Mouse (Mus musculus) MEL (cell line): ENCODE measurements at regions not wholly inside any gene's neighbourhood (a gene's known extent, or its start where the extent isn't known, plus 50 kb on each side); places are given as distances from the start of the nearest gene placed in this dataset.

Experiments used
- DNase-seq: peaks from one replicate; pipeline ENCODE4 v3.0.0; 2011; ENCODE audit warnings: low read depth, low spot score
- H3K27ac ChIP-seq: 2 replicates; pipeline ENCODE4 v1.5.1; 2012; ENCODE audit warnings: low read depth, mild to moderate bottlenecking, control low read depth, low read length, moderate library complexity; ENCODE audit not compliant: control insufficient read depth
- H3K27me3 ChIP-seq, 2 experiments: fragments of 150-350 bp in 1 of 2; sonication (generic) in 1 of 2; 2 replicates each; pipeline ENCODE4 v1.6.1; 2012; ENCODE audit warnings: low read length in 2 of 2, mild to moderate bottlenecking in 2 of 2, improper control_type of control experiment in 1 of 2, moderate library complexity in 1 of 2; ENCODE audit not compliant: insufficient read depth in 2 of 2, control insufficient read depth in 1 of 2
- H3K36me3 ChIP-seq, 2 experiments: 2 replicates each; pipeline ENCODE4 v1.6.1; 2012 to 2014; ENCODE audit warnings: low read length in 2 of 2, improper control_type of control experiment in 1 of 2, inconsistent platforms in 1 of 2, mild to moderate bottlenecking in 1 of 2; ENCODE audit not compliant: insufficient read depth in 2 of 2, control insufficient read depth in 1 of 2
- H3K4me1 ChIP-seq, 2 experiments: fragments of 150-350 bp in 1 of 2; sonication (generic) in 1 of 2; 2 replicates each; pipeline ENCODE4 v1.6.1; 2012; ENCODE audit warnings: low read length in 2 of 2, improper control_type of control experiment in 1 of 2, mild to moderate bottlenecking in 1 of 2; ENCODE audit not compliant: insufficient read depth in 2 of 2, control insufficient read depth in 1 of 2
- H3K4me3 ChIP-seq, 2 experiments: fragments of 150-350 bp in 1 of 2; sonication (generic) in 1 of 2; 2 replicates each; pipeline ENCODE4 v1.5.1; 2012; ENCODE audit warnings: low read depth in 2 of 2, low read length in 2 of 2, mild to moderate bottlenecking in 2 of 2, moderate library complexity in 2 of 2, control low read depth in 1 of 2, improper control_type of control experiment in 1 of 2; ENCODE audit not compliant: control insufficient read depth in 1 of 2, insufficient read depth in 1 of 2
- H3K79me2 ChIP-seq: 2 replicates; pipeline ENCODE4 v1.6.1; 2012; ENCODE audit warnings: mild to moderate bottlenecking, low read length, moderate library complexity; ENCODE audit not compliant: control insufficient read depth, poor library complexity, insufficient read depth
- H3K9ac ChIP-seq: 2 replicates; pipeline ENCODE4 v1.6.1; 2012; ENCODE audit warnings: low read depth, mild to moderate bottlenecking, control low read depth, low read length, moderate library complexity; ENCODE audit not compliant: control insufficient read depth, poor library complexity, severe bottlenecking
- H3K9me3 ChIP-seq: fragments of 150-350 bp; sonication (generic); replicated peaks from 2 replicates; pipeline ENCODE4 v1.6.1; 2012; ENCODE audit warnings: mild to moderate bottlenecking, low read length, improper control_type of control experiment, moderate library complexity; ENCODE audit not compliant: insufficient read depth
- BHLHE40 ChIP-seq: IDR thresholded peaks from 2 replicates; pipeline ENCODE4 v1.6.1; 2012; ENCODE audit warnings: low read depth, mild to moderate bottlenecking, inconsistent platforms, low read length, improper control_type of control experiment, borderline replicate concordance
- E2F4 ChIP-seq: IDR thresholded peaks from 2 replicates; pipeline ENCODE4 v1.6.1; 2011; ENCODE audit warnings: low read depth, low read length, improper control_type of control experiment, borderline replicate concordance
- ELF1 ChIP-seq: IDR thresholded peaks from 2 replicates; pipeline ENCODE4 v1.6.1; 2014; ENCODE audit warnings: low read depth, mild to moderate bottlenecking, inconsistent platforms, low read length, improper control_type of control experiment, moderate library complexity
- EP300 ChIP-seq, 2 experiments: IDR thresholded peaks; 2 replicates each; pipeline ENCODE4 v1.6.1; 2011; ENCODE audit warnings: improper control_type of control experiment in 2 of 2, low read length in 2 of 2, low read depth in 1 of 2, mild to moderate bottlenecking in 1 of 2
- ETS1 ChIP-seq: IDR thresholded peaks from 2 replicates; pipeline ENCODE4 v1.6.1; 2012; ENCODE audit warnings: low read depth, mild to moderate bottlenecking, inconsistent platforms, low read length, improper control_type of control experiment, moderate library complexity
- GABPA ChIP-seq: IDR thresholded peaks from 2 replicates; pipeline ENCODE4 v1.6.1; 2012; ENCODE audit warnings: low read depth, mild to moderate bottlenecking, inconsistent platforms, low read length, improper control_type of control experiment, moderate library complexity
- GATA1 ChIP-seq: IDR thresholded peaks from 2 replicates; pipeline ENCODE4 v1.6.1; 2011; ENCODE audit warnings: low read depth, low read length, improper control_type of control experiment
- HCFC1 ChIP-seq: IDR thresholded peaks from 2 replicates; pipeline ENCODE4 v1.6.1; 2012; ENCODE audit warnings: low read depth, mild to moderate bottlenecking, inconsistent platforms, low read length, improper control_type of control experiment, moderate library complexity
- MAFK ChIP-seq: IDR thresholded peaks from 2 replicates; pipeline ENCODE4 v1.6.1; 2011; ENCODE audit warnings: low read depth, mild to moderate bottlenecking, low read length, improper control_type of control experiment, borderline replicate concordance
- MAZ ChIP-seq: IDR thresholded peaks from 2 replicates; pipeline ENCODE4 v1.6.1; 2012; ENCODE audit warnings: low read depth, mild to moderate bottlenecking, inconsistent platforms, low read length, improper control_type of control experiment
- MXI1 ChIP-seq: IDR thresholded peaks from 2 replicates; pipeline ENCODE4 v1.6.1; 2011; ENCODE audit warnings: mild to moderate bottlenecking, low read depth, low read length, improper control_type of control experiment
- MYB ChIP-seq: IDR thresholded peaks from 2 replicates; pipeline ENCODE4 v1.6.1; 2011; ENCODE audit warnings: mild to moderate bottlenecking, low read depth, low read length, improper control_type of control experiment
- NELFE ChIP-seq: IDR thresholded peaks from 2 replicates; pipeline ENCODE4 v1.6.1; 2011; ENCODE audit warnings: low read depth, low read length, improper control_type of control experiment
- POLR2AphosphoS2 ChIP-seq: IDR thresholded peaks from 2 replicates; pipeline ENCODE4 v1.6.1; 2011; ENCODE audit warnings: low read length, improper control_type of control experiment
- POLR2AphosphoS5 ChIP-seq: IDR thresholded peaks from 2 replicates; pipeline ENCODE4 v1.6.1; 2012; ENCODE audit warnings: low read depth, borderline replicate concordance, mild to moderate bottlenecking, inconsistent platforms, low read length, moderate library complexity, mixed read lengths
- RAD21 ChIP-seq: IDR thresholded peaks from 2 replicates; pipeline ENCODE4 v1.6.1; 2011; ENCODE audit warnings: mild to moderate bottlenecking, low read depth, low read length, improper control_type of control experiment
- SIN3A ChIP-seq: IDR thresholded peaks from 2 replicates; pipeline ENCODE4 v1.6.1; 2012; ENCODE audit warnings: low read length, improper control_type of control experiment, inconsistent platforms
- SMC3 ChIP-seq: IDR thresholded peaks from 2 replicates; pipeline ENCODE4 v1.6.1; 2011; ENCODE audit warnings: low read depth, low read length, improper control_type of control experiment
- TAL1 ChIP-seq: IDR thresholded peaks from 2 replicates; pipeline ENCODE4 v1.6.1; 2012; ENCODE audit warnings: mild to moderate bottlenecking, inconsistent platforms, low read length, moderate library complexity, mixed read lengths
- TBP ChIP-seq: IDR thresholded peaks from 2 replicates; pipeline ENCODE4 v1.8.0; 2011; ENCODE audit warnings: low read depth, low read length, improper control_type of control experiment
- USF1 ChIP-seq: IDR thresholded peaks from 2 replicates; pipeline ENCODE4 v1.6.1; 2014; ENCODE audit warnings: low read depth, mild to moderate bottlenecking, inconsistent platforms, low read length, improper control_type of control experiment, moderate library complexity

DNA sequence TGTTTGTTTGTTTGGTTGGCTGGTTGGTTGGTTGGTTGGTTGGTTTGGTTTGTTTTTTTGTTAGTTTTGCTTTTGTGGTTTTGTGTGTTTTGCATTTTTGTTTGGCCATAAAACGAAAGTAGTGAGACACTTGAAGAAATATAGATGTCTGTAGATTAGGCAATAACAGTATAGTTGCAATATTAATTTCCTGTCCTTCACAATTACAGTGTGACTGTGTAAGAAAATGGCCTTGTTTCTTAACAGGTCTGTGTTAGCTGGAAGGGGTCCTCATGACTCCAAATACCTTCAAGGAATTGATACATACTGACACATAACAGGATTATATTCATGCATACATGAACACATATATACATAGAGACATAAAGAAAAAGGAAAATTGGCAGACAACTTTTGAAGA, 334.2 kb downstream of the Bcor start:
- H3K9me3 ChIP-seq, result no peaks in the 10 kb centered on the region
- no peaks in the 10 kb centered on the region; a peak in 2 of 4 replicates for H3K27me3 ChIP-seq
- H3K27ac ChIP-seq, result no peak overlapping the region
- H3K4me3 ChIP-seq, result no peak overlapping the region
- no peak overlapping the region for H3K9ac ChIP-seq
- TF ChIP-seq E2F4, result no peak
- TF ChIP-seq GATA1, result no peak
- TF ChIP-seq ETS1, result no peak
- no peak for TF ChIP-seq POLR2AphosphoS2
- TF ChIP-seq EP300 (IDR thresholded peaks at IDR 0.05; ENCODE audit: low read depth in 1 of 2, low read length in 2 of 2), result no peak
- TF ChIP-seq, all 39 proteins: peak for 0
- no peak for DNase-seq
- Histone ChIP-seq H3K36me3 (no peaks in the 10 kb centered on the region), H3K79me2 (no peaks in the 10 kb centered on the region), H3K4me1 (no peaks in the 10 kb centered on the region)

DNA sequence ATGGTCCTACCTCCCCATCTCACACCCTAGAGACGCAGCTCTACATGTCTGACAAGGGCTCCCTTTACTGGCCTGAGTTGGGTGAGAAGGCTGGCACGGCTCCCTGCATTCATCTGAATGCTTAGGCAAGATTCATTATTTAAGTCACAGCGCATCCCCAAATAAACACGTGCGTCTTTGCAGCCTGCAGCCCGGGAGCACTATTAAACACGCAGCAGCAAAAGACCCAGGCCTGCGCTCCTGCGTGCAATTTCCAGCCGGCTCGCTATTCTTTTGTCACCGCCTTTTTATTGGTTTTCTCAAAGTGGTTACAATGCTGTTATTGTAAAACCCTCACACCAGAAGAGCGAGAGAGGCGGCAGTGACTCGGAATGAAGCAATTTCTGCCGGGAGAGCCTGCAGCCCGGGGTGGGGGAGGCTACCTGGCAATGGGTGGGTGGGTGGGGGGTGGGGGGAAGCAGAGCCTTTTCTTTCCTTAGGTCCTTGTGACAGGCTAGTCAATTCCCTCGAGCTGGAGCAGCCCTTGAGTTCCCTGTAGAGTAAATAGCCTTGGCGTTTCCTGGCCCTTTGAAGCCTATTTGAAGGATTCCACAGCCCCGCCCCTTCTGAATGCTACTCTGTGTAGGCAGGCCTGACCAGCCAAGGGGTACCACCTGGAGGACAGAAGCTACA, 333.3 kb downstream of the Bcor start:
- DNase-seq, result no peak
- TF ChIP-seq BHLHE40 (no peak), POLR2AphosphoS5 (no peak), SMC3 (no peak), GABPA (no peak), TBP (no peak), SIN3A (no peak), MAZ (no peak), NELFE (no peak), MXI1 (no peak), MYB (no peak), HCFC1 (no peak), MAFK (no peak), TAL1 (no peak), RAD21 (no peak), ELF1 (no peak), USF1 (no peak), POLR2AphosphoS2 (no peak), E2F4 (no peak)
- TF ChIP-seq, all 39 proteins: peak for 0
- H3K27me3 ChIP-seq, result no peaks in the 10 kb centered on the region; a peak in 2 of 4 replicates

More for the DNA sequence above, 333.3 kb downstream of the Bcor start:
- H3K27ac ChIP-seq, result no peak overlapping the region
- no peak overlapping the region for H3K4me3 ChIP-seq
- no peaks in the 10 kb centered on the region for H3K9me3 ChIP-seq
- no peaks in the 10 kb centered on the region for H3K36me3 ChIP-seq
- no peak overlapping the region for H3K9ac ChIP-seq
- no peaks in the 10 kb centered on the region for H3K79me2 ChIP-seq
- H3K4me1 ChIP-seq, result no peaks in the 10 kb centered on the region
